8 mouse cellular contexts compared by ENCODE assay signal in the genomic region with DNA sequence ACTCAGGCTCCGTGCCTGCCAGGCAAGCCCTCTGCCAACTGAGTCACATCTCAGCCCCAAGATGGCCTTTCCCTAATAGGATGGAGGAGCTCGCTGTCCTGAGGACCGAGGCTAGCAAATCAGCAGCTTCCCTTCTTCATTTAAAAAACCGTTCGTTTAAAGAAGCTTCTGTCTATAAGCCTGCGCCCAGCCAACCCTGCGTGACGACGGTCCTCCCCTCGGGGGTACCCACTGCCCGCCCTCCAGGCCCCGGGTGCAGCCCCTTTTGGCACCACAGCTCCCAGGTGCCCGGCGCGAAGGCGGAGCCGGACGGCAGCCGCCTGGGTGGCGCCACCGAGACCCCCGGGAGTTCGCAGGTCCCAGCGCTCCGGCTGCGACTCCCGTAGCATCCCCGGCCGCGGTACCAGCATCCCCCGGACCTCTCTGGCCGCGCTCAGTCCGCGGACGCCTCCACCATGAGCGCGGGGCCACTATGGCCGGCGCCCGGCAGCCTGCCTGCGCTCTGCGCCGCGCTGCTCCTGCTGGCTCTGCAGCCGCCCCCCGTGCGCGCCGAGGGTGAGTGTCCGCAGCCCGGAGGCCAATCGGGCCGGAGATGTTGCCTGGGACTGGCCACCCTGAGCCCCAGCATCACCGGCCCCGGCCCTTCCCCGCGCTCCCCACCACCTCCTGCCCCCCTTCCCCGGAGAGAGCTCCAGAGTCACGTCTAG. TPM values are rescaled to one million over a fixed set of nuclear protein-coding genes. Genes with fewer than 3 reads are reported as not detected.
A peak's percentile ranks its signal among the peaks of the same experiment; 100 is the strongest.
DNase-seq lines count a peak whose midpoint lies in the region; ATAC-seq and TF ChIP-seq lines count a peak whose summit lies in the region.

A gene (plus strand): TSS at position 51 of the 707 bp plus-strand sequence.

- ATAC-seq in forebrain, embryonic 15.5 days (replicated peaks), result peak; percentile 69
- ATAC-seq in midbrain, embryonic 11.5 days (ENCODE audit: low FRiP score), result peak; percentile 76
- ATAC-seq in inflammation-experienced regulatory T-cells, adult 6 months, result no peak

- no peak for TF ChIP-seq CTCF in kidney, adult 2 months (conservative IDR thresholded peaks at IDR 0.05; ENCODE audit: insufficient read depth, insufficient read length, low read depth, low read length)
- TF ChIP-seq CTCF in cortical plate, adult 2 months (IDR thresholded peaks at IDR 0.05; ENCODE audit: extremely low read depth, insufficient read depth, low read length), result no peak

- no peaks in the 10 kb centered on the region for H3K36me3 ChIP-seq in kidney, adult 2 months (ENCODE audit: control insufficient read depth, insufficient read depth, low read length)
- H3K36me3 ChIP-seq in forebrain, embryonic 15.5 days, result no peaks in the 10 kb centered on the region
- no peaks in the 10 kb centered on the region for H3K36me3 ChIP-seq in midbrain, embryonic 11.5 days (ENCODE audit: control insufficient read depth, insufficient read depth, low read length)

- TF ChIP-seq POLR2A in kidney, adult 2 months (IDR thresholded peaks at IDR 0.05; ENCODE audit: low read depth, low read length), result no peak
- TF ChIP-seq POLR2A in cortical plate, adult 2 months (IDR thresholded peaks at IDR 0.05; ENCODE audit: extremely low read depth, insufficient read depth, low read length), result no peak

- no peaks in the 10 kb centered on the region for H3K4me1 ChIP-seq in kidney, adult 2 months (ENCODE audit: control insufficient read depth, insufficient read depth, low read length)
- H3K4me1 ChIP-seq in cortical plate, adult 2 months (ENCODE audit: control insufficient read depth, insufficient read depth, low read length), result no peaks in the 10 kb centered on the region
- H3K4me1 ChIP-seq in forebrain, embryonic 15.5 days, result peaks cover 8% of the 10 kb centered on the region
- 0 out of 2 replicates have a peak, but pooled peaks cover 4% of the 10 kb centered on the region for H3K4me1 ChIP-seq in midbrain, embryonic 11.5 days (ENCODE audit: control insufficient read depth, insufficient read depth, low read length)

- H3K4me3 ChIP-seq in kidney, adult 2 months (ENCODE audit: insufficient read depth, low read depth, low read length), result no peak within 1 kb of the TSS
- H3K4me3 ChIP-seq in cortical plate, adult 2 months (ENCODE audit: insufficient read depth, low read length), result 0 out of 2 replicates have a peak within 1 kb of the TSS, but pooled peaks have one; percentile 30
- peak within 1 kb of the TSS; percentile 45 for H3K4me3 ChIP-seq in forebrain, embryonic 15.5 days
- peak within 1 kb of the TSS; percentile 46 for H3K4me3 ChIP-seq in midbrain, embryonic 11.5 days (ENCODE audit: low read depth, low read length)

- peak within 1 kb of the TSS; percentile 84 for H3K4me2 ChIP-seq in forebrain, embryonic 15.5 days (replicated peaks)
- H3K4me2 ChIP-seq in midbrain, embryonic 11.5 days, result peak within 1 kb of the TSS; percentile 77

- WGBS in kidney, adult 2 months, result 1% methylated on average over 60 of the region's 60 CpGs
- WGBS in forebrain, embryonic 15.5 days, result under 1% methylated on average over 50 of the region's 60 CpGs
- WGBS in midbrain, embryonic 11.5 days, result under 1% methylated on average over 58 of the region's 60 CpGs

- H3K9ac ChIP-seq in forebrain, embryonic 15.5 days (replicated peaks), result peak within 1 kb of the TSS; percentile 41
- H3K9ac ChIP-seq in midbrain, embryonic 11.5 days (ENCODE audit: low read length), result peak within 1 kb of the TSS; percentile 61

- H3K27ac ChIP-seq in kidney, adult 2 months (ENCODE audit: insufficient read depth, low read depth, low read length), result no peak within 1 kb of the TSS
- no peak within 1 kb of the TSS for H3K27ac ChIP-seq in cortical plate, adult 2 months (ENCODE audit: insufficient read depth, low read length)
- no peak within 1 kb of the TSS for H3K27ac ChIP-seq in forebrain, embryonic 15.5 days (replicated peaks)
- H3K27ac ChIP-seq in midbrain, embryonic 11.5 days (ENCODE audit: low read depth, low read length), result no peak within 1 kb of the TSS

- no peaks in the 10 kb centered on the region; the same call in 1 of the 2 replicates for H3K27me3 ChIP-seq in kidney, adult 2 months (replicated peaks; ENCODE audit: control insufficient read depth, insufficient read depth, low read length)
- peaks cover 28% of the 10 kb centered on the region; the same call in 1 of the 2 replicates for H3K27me3 ChIP-seq in forebrain, embryonic 15.5 days
- H3K27me3 ChIP-seq in midbrain, embryonic 11.5 days (ENCODE audit: control insufficient read depth, insufficient read depth, low read length), result peaks cover 14% of the 10 kb centered on the region

- DNase-seq in kidney, postnatal 4 days, result peak; percentile 31 to 46
- no peak for DNase-seq in kidney, adult 2 months
- peak; percentile 92 for DNase-seq in midbrain, embryonic 11.5 days (ENCODE audit: low spot score, missing footprints)
- DNase-seq in ovary, postnatal 10 days (ENCODE audit: low spot score), result no peak
- no peak for DNase-seq in cerebellum, adult 9-10 months

- no peaks in the 10 kb centered on the region for H3K9me3 ChIP-seq in forebrain, embryonic 15.5 days
- H3K9me3 ChIP-seq in midbrain, embryonic 11.5 days (ENCODE audit: control insufficient read depth, low read length), result no peaks in the 10 kb centered on the region

RNA-seq across cellular contexts. Expression of the gene that starts here (rescaled TPM):
- 0.48 and 0.90 TPM in 2 replicates for polyA plus RNA-seq in kidney, adult 2 months (2012; rRNA removed)
- 4.3 and 4.4 TPM in 2 replicates for polyA plus RNA-seq in cortical plate, adult 2 months (2012; rRNA removed)
- polyA plus RNA-seq in forebrain, embryonic 15.5 days (2015; fragmentation: Nextera tagmentation; extraction: Ambion mirVana), result 0.04 TPM in 1 of 2 replicates, not detected in the other
- polyA plus RNA-seq in midbrain, embryonic 11.5 days (2014; fragmentation: Nextera tagmentation; extraction: Ambion mirVana), result 0.19 and 0.30 TPM in 2 replicates
- not detected for polyA plus RNA-seq in inflammation-experienced regulatory T-cells, adult 6 months (2017; shearing (Covaris generic))

Comparison
In these comparisons a context has a peak if more than half of its experiments do, and no peak if none do; other contexts are left out.
1. DNase-seq: peak in kidney, postnatal 4 days (2 of 2); none in kidney, adult 2 months (single experiment), ovary, postnatal 10 days (single experiment) and cerebellum, adult 9-10 months (single experiment).
2. Peak in ATAC-seq, H3K4me3 ChIP-seq, H3K9ac ChIP-seq and H3K4me2 ChIP-seq in forebrain, embryonic 15.5 days; RNA of the gene not detected or under 1 TPM.
3. Peak in DNase-seq, ATAC-seq, H3K4me3 ChIP-seq, H3K9ac ChIP-seq and H3K4me2 ChIP-seq in midbrain, embryonic 11.5 days; RNA of the gene not detected or under 1 TPM.